Mouse (Mus musculus) cerebral cortex, adult 2 months (tissue): Measurements from ENCODE around the gene Eya2.

Experiments used
- WGBS: fragments of 180-500 bp; shearing (Covaris S2); methylation state at CpG from one replicate; pipeline ENCODE4 v1.1.7; 2018; 5-methylcytosine and 5-hydroxymethylcytosine counted together

Gene Eya2

DNA sequence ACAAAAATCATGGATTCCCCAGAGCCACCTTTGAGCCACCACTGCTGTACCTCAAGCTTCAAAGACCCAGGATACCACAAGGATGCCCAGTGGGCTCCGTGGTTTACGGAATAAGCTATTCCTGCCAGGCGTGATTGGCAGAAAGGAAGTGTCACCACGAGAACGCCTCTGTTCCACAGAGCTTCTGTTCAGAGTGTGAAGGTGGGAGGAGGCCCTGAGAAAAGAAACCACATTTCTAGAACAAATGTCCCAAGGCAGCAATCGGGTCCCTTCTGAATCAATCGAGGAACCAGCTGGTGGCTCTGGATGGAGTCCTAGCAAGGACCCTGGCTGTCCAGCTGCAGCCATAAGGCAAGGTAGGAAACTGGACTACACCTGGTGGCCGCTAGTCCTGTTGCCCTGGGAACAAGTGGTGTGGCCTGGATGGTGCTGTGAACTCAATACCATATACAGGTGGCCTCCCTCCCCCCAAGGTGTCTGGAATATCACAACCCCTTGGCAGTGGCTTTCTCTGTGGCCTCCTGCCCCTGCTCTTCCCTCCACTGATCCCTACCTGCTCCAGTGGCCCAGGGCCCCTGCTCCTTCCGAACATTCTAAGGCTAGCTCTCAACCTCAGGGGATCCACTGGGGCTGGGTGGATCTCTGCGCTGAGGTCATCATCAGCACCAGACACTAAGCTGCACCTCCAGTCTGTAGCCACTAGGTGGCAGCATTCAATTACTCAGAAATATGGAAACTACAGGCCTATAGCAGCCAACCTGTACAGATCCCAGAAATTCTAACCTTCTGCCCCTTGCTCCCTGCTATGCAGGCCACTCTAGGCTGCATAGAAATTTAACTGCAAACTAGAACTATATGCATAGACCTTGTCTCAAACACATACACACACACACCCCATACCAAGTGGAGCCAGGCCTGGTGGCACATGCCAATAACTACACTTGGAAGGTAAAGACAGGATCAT lies 224.4 kb downstream of the Eya2 start:
- WGBS: 40% methylated on average over 10 of the region's 10 CpGs

DNA sequence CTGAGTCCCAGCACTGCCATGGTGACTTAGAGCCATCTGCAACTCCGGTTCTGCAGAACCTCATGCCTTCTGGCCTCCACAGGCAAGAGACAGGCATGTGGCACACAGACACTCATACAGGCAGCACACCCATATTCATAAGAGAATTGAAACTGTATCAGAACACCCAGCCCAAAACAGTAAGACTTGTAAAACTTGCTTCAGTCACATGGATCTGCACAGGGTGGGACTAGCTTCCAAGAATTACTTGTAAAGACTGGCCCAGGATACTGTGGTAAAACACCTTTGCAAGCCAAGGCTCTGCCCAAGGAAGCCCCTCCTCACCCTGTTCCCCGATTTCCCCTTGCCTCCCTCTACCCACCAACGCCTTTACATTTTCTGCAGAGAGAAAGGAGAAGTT lies 225.2 kb downstream of the Eya2 start:
- 62% methylated on average over 3 of the region's 3 CpGs for WGBS

DNA sequence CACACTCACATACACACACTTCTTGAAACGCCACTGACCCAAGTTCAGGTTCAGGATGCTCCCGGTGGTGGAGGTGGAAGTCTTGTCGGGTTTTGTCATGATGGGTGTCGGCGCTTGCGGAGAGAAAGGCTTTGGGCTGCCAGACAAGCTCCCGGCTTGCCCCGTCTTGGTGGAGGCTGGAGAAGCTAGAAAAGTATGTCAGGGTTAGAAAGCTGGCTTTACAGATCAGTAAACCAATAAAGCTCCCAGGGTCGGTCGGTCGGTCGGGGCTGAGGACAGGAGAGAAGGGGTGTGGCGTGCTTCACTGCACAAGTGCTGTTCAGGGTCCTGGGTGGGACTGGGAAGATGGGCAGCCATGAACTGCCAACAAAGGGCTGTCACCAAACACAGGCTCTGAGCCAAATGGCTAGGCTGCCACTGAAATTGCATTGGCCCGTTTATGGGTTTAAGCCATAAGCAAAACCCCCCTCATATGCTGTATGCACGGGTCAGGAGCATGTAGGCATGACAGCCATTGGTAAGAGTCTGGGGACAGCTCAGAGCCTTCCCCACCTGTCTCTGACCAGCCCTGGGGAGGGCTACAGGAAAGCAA lies 225.8 kb downstream of the Eya2 start:
- 54% methylated on average over 15 of the region's 15 CpGs for WGBS
